In genomic region chr5:86065876-86066550, GRCm38 (mm10) we compare ENCODE assay signal across 8 mouse cellular contexts. TPM values are rescaled to one million over a fixed set of nuclear protein-coding genes. Genes with fewer than 3 reads are reported as not detected.
DNase-seq lines count a peak whose midpoint lies in the region; ATAC-seq lines count a peak whose summit lies in the region.

No protein-coding gene starts in this region.

- H3K4me1 ChIP-seq in limb, embryonic 11.5 days (ENCODE audit: control insufficient read depth, insufficient read depth, low read length) = no peaks in the 10 kb centered on the region
- H3K4me1 ChIP-seq in neural tube, embryonic 15.5 days = peaks cover 24% of the 10 kb centered on the region

- H3K4me2 ChIP-seq in limb, embryonic 11.5 days (ENCODE audit: low read depth, severe bottlenecking) = peak overlapping the region; percentile 48
- peak overlapping the region; percentile 81 for H3K4me2 ChIP-seq in neural tube, embryonic 15.5 days

- peak overlapping the region; percentile 74 for H3K4me3 ChIP-seq in limb, embryonic 11.5 days (ENCODE audit: low read depth, low read length)
- peak overlapping the region; percentile 84 for H3K4me3 ChIP-seq in neural tube, embryonic 15.5 days (replicated peaks)

- H3K9ac ChIP-seq in limb, embryonic 11.5 days (ENCODE audit: low read length) = 0 out of 2 replicates have a peak overlapping the region, but pooled peaks have one; percentile 37
- H3K9ac ChIP-seq in neural tube, embryonic 15.5 days (replicated peaks) = peak overlapping the region; percentile 41; the same call in 1 of the 2 replicates

- peak; percentile 62 for DNase-seq in embryo, embryonic 10.5 days (ENCODE audit: low spot score)
- no peak for DNase-seq in embryo, embryonic 9.5 days (ENCODE audit: extremely low spot score)
- DNase-seq in 3T3-L1 (ENCODE audit: low read depth, low spot score) = peak; percentile 70
- DNase-seq in limb, embryonic 11.5 days (ENCODE audit: low spot score) = no peak
- DNase-seq in urinary bladder, postnatal 10 days (ENCODE audit: low spot score) = no peak
- no peak for DNase-seq in cerebellum, postnatal 25 days

- 0 out of 2 replicates have a peak overlapping the region, but pooled peaks have one; percentile 52 for H3K27ac ChIP-seq in limb, embryonic 11.5 days (replicated peaks; ENCODE audit: low read depth, low read length)
- H3K27ac ChIP-seq in neural tube, embryonic 15.5 days (replicated peaks) = peak overlapping the region; percentile 93

- H3K27me3 ChIP-seq in limb, embryonic 11.5 days (ENCODE audit: control insufficient read depth, insufficient read depth, low read length) = no peaks in the 10 kb centered on the region
- H3K27me3 ChIP-seq in neural tube, embryonic 15.5 days (replicated peaks) = no peaks in the 10 kb centered on the region

- peak; percentile 13; the same call in 1 of the 2 replicates for ATAC-seq in erythroid progenitor cell, adult 5-6 weeks (replicated peaks; ENCODE audit: low FRiP score, poor library complexity, severe bottlenecking)
- peak; percentile 71 for ATAC-seq in limb, embryonic 11.5 days (ENCODE audit: insufficient number of reproducible peaks, low FRiP score, low TSS enrichment, low read depth)
- ATAC-seq in neural tube, embryonic 15.5 days (ENCODE audit: low FRiP score) = peak; percentile 47

- no peaks in the 10 kb centered on the region for H3K36me3 ChIP-seq in limb, embryonic 11.5 days (ENCODE audit: control insufficient read depth, insufficient read depth, low read length)
- H3K36me3 ChIP-seq in neural tube, embryonic 15.5 days = no peaks in the 10 kb centered on the region

- WGBS in limb, embryonic 11.5 days = under 1% methylated on average over 17 of the region's 17 CpGs
- WGBS in neural tube, embryonic 15.5 days = 1% methylated on average over 17 of the region's 17 CpGs

- no peaks in the 10 kb centered on the region for H3K9me3 ChIP-seq in limb, embryonic 11.5 days (ENCODE audit: control insufficient read depth, low read length)
- no peaks in the 10 kb centered on the region for H3K9me3 ChIP-seq in neural tube, embryonic 15.5 days (replicated peaks)

RNA-seq across cellular contexts. Expression of gene Cenpc1, which starts 0.6 kb away (rescaled TPM):
- 176 and 205 TPM in 2 replicates for total RNA-seq in erythroid progenitor cell, adult 5-6 weeks (2015; ENCODE audit: low replicate concordance)
- total RNA-seq in erythroid progenitor cell, adult 5-6 weeks (2017; ENCODE audit: low replicate concordance) = 163 and 170 TPM in 2 replicates
- 39.7 and 41.7 TPM in 2 replicates for polyA plus RNA-seq in limb, embryonic 11.5 days (2014; fragmentation: Nextera tagmentation; extraction: Ambion mirVana)
- 33.8 and 34.1 TPM in 2 replicates for polyA plus RNA-seq in neural tube, embryonic 15.5 days (2015; fragmentation: Nextera tagmentation; extraction: Ambion mirVana)

RNA-seq across cellular contexts. Expression of gene Stap1, which starts 5.5 kb away (rescaled TPM):
- total RNA-seq in erythroid progenitor cell, adult 5-6 weeks (2015; ENCODE audit: low replicate concordance) = 16.2 and 30.6 TPM in 2 replicates
- total RNA-seq in erythroid progenitor cell, adult 5-6 weeks (2017; ENCODE audit: low replicate concordance) = 4.7 and 5.9 TPM in 2 replicates
- 0.10 and 0.12 TPM in 2 replicates for polyA plus RNA-seq in limb, embryonic 11.5 days (2014; fragmentation: Nextera tagmentation; extraction: Ambion mirVana)
- polyA plus RNA-seq in neural tube, embryonic 15.5 days (2015; fragmentation: Nextera tagmentation; extraction: Ambion mirVana) = 0.61 and 4.9 TPM in 2 replicates

Comparison
In these comparisons a context has a peak if more than half of its experiments do, and no peak if none do; other contexts are left out.
1. DNase-seq: peak in embryo, embryonic 10.5 days (single experiment) and 3T3-L1 (single experiment); none in embryo, embryonic 9.5 days (single experiment), limb, embryonic 11.5 days (single experiment), urinary bladder, postnatal 10 days (single experiment) and cerebellum, postnatal 25 days (0 of 2).
2. ATAC-seq: peak in every context shown above with its lines; median percentile 71 in limb, embryonic 11.5 days; 47 in neural tube, embryonic 15.5 days; 13 in erythroid progenitor cell, adult 5-6 weeks.